Mouse (Mus musculus): ENCODE measurements at regions not wholly inside any gene's neighbourhood (a gene's known extent, or its start where the extent isn't known, plus 50 kb on each side); places are given as distances from the start of the nearest gene placed in this dataset.

DNA sequence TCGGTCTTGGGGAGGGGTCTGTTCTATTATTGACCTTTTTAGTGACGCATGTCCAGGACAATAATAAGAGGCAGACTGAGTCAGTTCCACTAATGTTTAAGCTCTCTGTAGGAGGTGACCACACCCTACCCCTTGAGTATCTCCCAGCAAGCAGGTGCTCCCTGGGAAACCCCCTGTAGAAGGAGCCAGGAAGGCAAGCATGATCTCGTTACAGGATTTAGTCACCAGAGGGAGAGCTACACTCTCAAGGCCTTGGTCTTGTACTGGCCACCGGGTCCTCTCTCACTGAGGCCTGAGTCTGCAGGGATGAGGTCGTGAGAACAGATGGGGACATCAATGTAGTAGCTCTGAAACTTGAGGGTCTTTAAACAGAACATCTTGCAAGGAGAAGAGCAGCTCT, 55.3 kb upstream of the Ccnd2 start:
- ATAC-seq: no peak
- Histone ChIP-seq H3K4me2 (replicated peaks; ENCODE audit: low read depth, low read length) (no peak overlapping the region), H3K27ac (ENCODE audit: low read length) (no peak overlapping the region), H3K36me3 (ENCODE audit: insufficient read depth, low read length) (no peaks in the 10 kb centered on the region), H3K4me1 (ENCODE audit: insufficient read depth, low read depth, low read length) (no peaks in the 10 kb centered on the region), H3K27me3 (replicated peaks; ENCODE audit: insufficient read depth, low read length) (no peaks in the 10 kb centered on the region), H3K9me3 (ENCODE audit: low read length) (no peaks in the 10 kb centered on the region), H3K9ac (replicated peaks; ENCODE audit: low read depth) (no peak overlapping the region), H3K4me3 (ENCODE audit: low read depth, low read length) (no peak overlapping the region)
- DNase-seq (ENCODE audit: low spot score): no peak
- TF ChIP-seq CTCF (IDR thresholded peaks at IDR 0.05): no peak
- no peak for TF ChIP-seq EP300 (IDR thresholded peaks at IDR 0.05)
- WGBS: 63% methylated on average over 5 of the region's 5 CpGs

DNA sequence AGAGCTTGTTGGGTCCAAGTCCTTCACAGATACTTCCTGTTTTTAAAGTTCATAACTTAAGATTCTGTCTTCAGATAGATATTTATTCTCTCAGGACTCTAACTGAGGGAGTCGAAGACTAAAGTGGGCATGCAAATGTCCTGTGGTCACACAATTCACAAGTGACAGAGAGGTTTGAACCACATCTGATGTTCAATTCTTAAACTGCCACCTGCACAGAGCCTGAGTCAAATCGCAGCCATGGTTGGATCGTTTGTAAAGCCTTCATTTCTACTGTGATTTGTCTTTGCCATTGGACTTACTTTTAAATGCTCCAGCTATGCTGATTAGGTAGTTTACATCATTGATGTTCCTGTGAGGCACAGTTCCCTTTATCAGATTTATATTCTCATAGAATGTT, 61.4 kb upstream of the Ccnd2 start:
- Histone ChIP-seq H3K9me3 (ENCODE audit: low read length) (no peaks in the 10 kb centered on the region), H3K36me3 (ENCODE audit: insufficient read depth, low read length) (no peaks in the 10 kb centered on the region), H3K9ac (replicated peaks; ENCODE audit: low read depth) (no peak overlapping the region), H3K4me3 (ENCODE audit: low read depth, low read length) (no peak overlapping the region), H3K4me2 (replicated peaks; ENCODE audit: low read depth, low read length) (no peak overlapping the region), H3K27ac (ENCODE audit: low read length) (no peak overlapping the region), H3K27me3 (replicated peaks; ENCODE audit: insufficient read depth, low read length) (no peaks in the 10 kb centered on the region), H3K4me1 (ENCODE audit: insufficient read depth, low read depth, low read length) (no peaks in the 10 kb centered on the region)
- WGBS: 75% methylated on average over 3 of the region's 3 CpGs
- TF ChIP-seq EP300 (IDR thresholded peaks at IDR 0.05): no peak
- no peak for TF ChIP-seq CTCF (IDR thresholded peaks at IDR 0.05)
- no peak for ATAC-seq
- no peak for DNase-seq (ENCODE audit: low spot score)

DNA sequence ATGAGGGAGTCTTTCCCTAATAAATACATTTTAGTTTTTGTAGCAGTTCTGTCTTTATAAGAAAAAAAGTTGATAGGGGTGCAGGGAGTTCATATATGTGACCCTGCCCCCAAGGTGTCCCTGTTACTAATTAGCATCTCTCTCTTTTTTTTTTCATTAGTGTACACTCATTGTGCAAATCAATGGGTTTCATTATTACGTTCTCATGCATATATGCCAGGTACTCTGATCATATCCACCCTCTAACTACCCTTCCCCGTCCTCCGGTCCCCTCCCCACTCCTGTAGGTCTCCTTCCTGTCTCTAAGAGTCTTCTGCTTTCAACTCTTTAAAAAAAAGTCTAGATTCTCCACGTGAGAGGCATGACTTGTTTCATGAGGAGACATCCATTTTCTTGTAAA, 63.9 kb upstream of the Ccnd2 start:
- no peaks in the 10 kb centered on the region for H3K4me1 ChIP-seq (ENCODE audit: insufficient read depth, low read depth, low read length)
- H3K9me3 ChIP-seq (ENCODE audit: low read length): no peaks in the 10 kb centered on the region
- no peak overlapping the region for H3K27ac ChIP-seq (ENCODE audit: low read length)
- no peaks in the 10 kb centered on the region for H3K36me3 ChIP-seq (ENCODE audit: insufficient read depth, low read length)
- TF ChIP-seq EP300 (IDR thresholded peaks at IDR 0.05): no peak
- no peak for TF ChIP-seq CTCF (IDR thresholded peaks at IDR 0.05)
- H3K4me3 ChIP-seq (ENCODE audit: low read depth, low read length): no peak overlapping the region
- no peaks in the 10 kb centered on the region for H3K27me3 ChIP-seq (replicated peaks; ENCODE audit: insufficient read depth, low read length)
- no peak for ATAC-seq
- DNase-seq (ENCODE audit: low spot score): no peak
- H3K4me2 ChIP-seq (replicated peaks; ENCODE audit: low read depth, low read length): no peak overlapping the region
- 44% methylated on average over 4 of the region's 4 CpGs for WGBS
- no peak overlapping the region for H3K9ac ChIP-seq (replicated peaks; ENCODE audit: low read depth)

DNA sequence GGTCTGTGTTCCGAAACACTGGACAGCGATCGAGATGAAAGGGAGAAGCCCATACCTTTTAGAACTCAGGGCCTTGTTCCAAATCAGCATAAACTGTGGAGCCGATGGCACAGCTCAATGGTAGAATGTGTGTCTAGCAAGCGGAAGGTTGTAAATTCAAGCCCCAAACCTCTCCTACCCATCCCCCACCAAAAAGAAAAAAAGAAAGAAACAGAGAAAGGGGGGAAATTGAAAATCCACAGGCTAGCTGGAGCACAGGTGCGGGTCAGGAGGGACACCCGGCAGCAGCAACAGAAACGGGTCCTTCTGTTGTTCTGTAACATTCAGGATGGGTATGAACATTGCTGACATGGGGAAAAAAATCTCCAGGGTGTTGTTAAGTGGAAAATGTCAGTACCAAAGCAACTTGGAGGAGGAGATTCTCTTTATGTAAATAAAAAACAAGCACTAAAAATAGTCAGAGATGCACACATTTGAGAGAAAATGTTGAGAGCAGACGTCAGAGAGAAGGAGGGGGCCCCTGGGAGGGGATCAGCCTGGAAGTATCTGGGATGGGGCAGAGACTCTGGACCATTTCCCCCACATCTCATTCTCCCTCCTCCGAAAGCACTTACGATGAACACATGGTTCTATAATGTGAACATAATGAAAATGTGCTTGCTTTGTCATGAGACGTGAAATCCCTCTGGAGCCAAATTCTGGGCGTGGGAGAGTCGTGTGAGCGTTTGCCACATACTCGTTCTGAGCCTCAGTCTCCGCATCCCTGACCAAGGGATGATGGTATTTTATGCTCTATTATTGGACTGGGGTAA, 66.8 kb upstream of the Ccnd2 start:
- H3K27me3 ChIP-seq (replicated peaks; ENCODE audit: insufficient read depth, low read length): no peaks in the 10 kb centered on the region
- ATAC-seq (no peak), DNase-seq (ENCODE audit: low spot score) (no peak)
- no peaks in the 10 kb centered on the region for H3K36me3 ChIP-seq (ENCODE audit: insufficient read depth, low read length)
- H3K4me1 ChIP-seq (ENCODE audit: insufficient read depth, low read depth, low read length): no peaks in the 10 kb centered on the region
- TF ChIP-seq CTCF (IDR thresholded peaks at IDR 0.05) (no peak), EP300 (IDR thresholded peaks at IDR 0.05) (no peak)
- H3K9me3 ChIP-seq (ENCODE audit: low read length): no peaks in the 10 kb centered on the region
- H3K27ac ChIP-seq (ENCODE audit: low read length): no peak overlapping the region
- H3K4me3 ChIP-seq (ENCODE audit: low read depth, low read length): no peak overlapping the region
- WGBS: 75% methylated on average over 17 of the region's 17 CpGs
- no peak overlapping the region for H3K9ac ChIP-seq (replicated peaks; ENCODE audit: low read depth)
- H3K4me2 ChIP-seq (replicated peaks; ENCODE audit: low read depth, low read length): no peak overlapping the region

DNA sequence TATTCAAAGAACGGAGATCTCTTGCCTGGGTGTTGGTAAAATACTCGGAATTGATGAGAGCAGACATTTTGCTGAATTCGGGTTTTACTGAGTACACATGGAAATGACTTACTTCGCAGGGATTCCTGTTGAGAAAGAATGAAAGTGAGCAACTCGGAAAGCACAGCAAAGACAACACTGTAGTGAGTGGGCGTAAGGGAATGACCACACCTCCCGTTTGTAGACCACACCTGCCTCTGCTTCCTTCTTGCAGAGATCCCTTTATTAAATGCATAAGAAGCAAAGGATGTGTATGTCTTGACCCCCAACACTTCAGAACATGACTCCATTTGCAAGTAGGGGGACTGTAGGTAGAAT, 67.4 kb upstream of the Ccnd2 start:
- Histone ChIP-seq H3K36me3 (ENCODE audit: insufficient read depth, low read length) (no peaks in the 10 kb centered on the region), H3K27ac (ENCODE audit: low read length) (no peak overlapping the region), H3K9ac (replicated peaks; ENCODE audit: low read depth) (no peak overlapping the region), H3K4me1 (ENCODE audit: insufficient read depth, low read depth, low read length) (no peaks in the 10 kb centered on the region), H3K9me3 (ENCODE audit: low read length) (no peaks in the 10 kb centered on the region), H3K4me2 (replicated peaks; ENCODE audit: low read depth, low read length) (no peak overlapping the region), H3K27me3 (replicated peaks; ENCODE audit: insufficient read depth, low read length) (no peaks in the 10 kb centered on the region), H3K4me3 (ENCODE audit: low read depth, low read length) (no peak overlapping the region)
- no peak for TF ChIP-seq EP300 (IDR thresholded peaks at IDR 0.05)
- no peak for TF ChIP-seq CTCF (IDR thresholded peaks at IDR 0.05)
- DNase-seq (ENCODE audit: low spot score): no peak
- 71% methylated on average over 7 of the region's 7 CpGs for WGBS
- no peak for ATAC-seq

DNA sequence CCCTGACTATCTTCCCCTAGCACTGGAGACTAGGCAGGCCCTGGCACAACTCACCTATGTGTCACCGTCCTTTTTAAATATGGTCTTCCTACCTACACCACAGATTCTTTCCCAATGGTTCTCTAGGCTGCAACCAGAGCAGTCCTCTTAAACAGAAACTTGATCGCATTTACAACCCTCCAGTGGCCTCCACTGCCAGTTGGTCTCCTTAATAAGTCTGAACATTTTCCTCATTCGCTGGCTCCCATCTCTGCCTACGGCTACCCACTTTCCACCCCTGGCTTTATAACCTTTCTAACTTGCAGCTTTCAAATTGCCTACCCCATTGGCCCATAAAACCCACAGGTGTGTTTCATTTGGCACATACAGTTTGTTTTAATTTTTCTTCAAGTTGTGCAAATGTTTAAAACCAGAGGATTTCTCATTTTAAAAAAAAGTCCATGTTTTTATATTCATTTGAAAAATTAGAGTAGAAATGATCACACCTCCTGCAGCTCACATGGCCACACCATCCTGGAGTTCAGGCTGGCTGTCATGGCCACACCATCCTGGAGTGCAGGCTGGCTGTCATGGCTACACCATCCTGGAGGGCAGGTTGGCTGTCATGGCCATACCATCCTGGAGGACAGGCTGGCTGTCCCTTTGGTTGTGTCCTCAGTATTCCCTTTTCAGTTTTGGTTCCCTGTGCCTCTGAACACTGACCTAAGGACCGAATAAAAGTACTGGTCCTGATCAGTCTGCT, 74.4 kb upstream of the Ccnd2 start:
- Histone ChIP-seq H3K9me3 (ENCODE audit: low read length) (no peaks in the 10 kb centered on the region), H3K27ac (ENCODE audit: low read length) (no peak overlapping the region)
- ATAC-seq: no peak

More for the DNA sequence above, 74.4 kb upstream of the Ccnd2 start:
- Histone ChIP-seq H3K9ac (replicated peaks; ENCODE audit: low read depth) (no peak overlapping the region), H3K27me3 (replicated peaks; ENCODE audit: insufficient read depth, low read length) (no peaks in the 10 kb centered on the region), H3K4me3 (ENCODE audit: low read depth, low read length) (no peak overlapping the region), H3K4me2 (replicated peaks; ENCODE audit: low read depth, low read length) (no peak overlapping the region), H3K36me3 (ENCODE audit: insufficient read depth, low read length) (no peaks in the 10 kb centered on the region), H3K4me1 (ENCODE audit: insufficient read depth, low read depth, low read length) (no peaks in the 10 kb centered on the region)
- DNase-seq (ENCODE audit: low spot score): no peak
- no peak for TF ChIP-seq CTCF (IDR thresholded peaks at IDR 0.05)
- 81% methylated on average over 5 of the region's 5 CpGs for WGBS

All from lung, postnatal 0 days (tissue).